ENCODE assay signal across 8 mouse cellular contexts in genomic region chr7:130750752-130751490, GRCm38 (mm10). TPM values are rescaled to one million over a fixed set of nuclear protein-coding genes. Genes with fewer than 3 reads are reported as not detected.
A peak's percentile ranks its signal among the peaks of the same experiment; 100 is the strongest.
DNase-seq lines count a peak whose midpoint lies in the region; ATAC-seq and TF ChIP-seq lines count a peak whose summit lies in the region.

No protein-coding gene starts in this region.

- ATAC-seq in embryonic facial prominence, embryonic 11.5 days (replicated peaks; ENCODE audit: insufficient number of reproducible peaks, low FRiP score, low TSS enrichment, low read depth) = peak; percentile 53; the same call in 1 of the 2 replicates
- peak; percentile 73 for ATAC-seq in hindbrain, postnatal 0 days
- ATAC-seq in neural tube, embryonic 14.5 days (ENCODE audit: low read depth) = peak; percentile 79

- H3K4me2 ChIP-seq in embryonic facial prominence, embryonic 11.5 days (ENCODE audit: low read depth, low read length) = no peak overlapping the region
- H3K4me2 ChIP-seq in hindbrain, postnatal 0 days (ENCODE audit: low read depth, low read length) = no peak overlapping the region
- no peak overlapping the region for H3K4me2 ChIP-seq in neural tube, embryonic 14.5 days (ENCODE audit: low read depth, low read length)

- H3K36me3 ChIP-seq in embryonic facial prominence, embryonic 11.5 days (replicated peaks; ENCODE audit: control insufficient read depth, insufficient read depth, low read depth, low read length) = no peaks in the 10 kb centered on the region; the same call in 1 of the 2 replicates
- H3K36me3 ChIP-seq in hindbrain, postnatal 0 days (ENCODE audit: insufficient read depth, low read length) = peaks cover 16% of the 10 kb centered on the region
- H3K36me3 ChIP-seq in neural tube, embryonic 14.5 days (ENCODE audit: control insufficient read depth, insufficient read depth, low read length) = peaks cover 31% of the 10 kb centered on the region

- H3K4me1 ChIP-seq in embryonic facial prominence, embryonic 11.5 days (ENCODE audit: control insufficient read depth, insufficient read depth, low read length) = no peaks in the 10 kb centered on the region
- H3K4me1 ChIP-seq in hindbrain, postnatal 0 days (ENCODE audit: insufficient read depth, low read length) = peaks cover 10% of the 10 kb centered on the region; the same call in 1 of the 2 replicates
- peaks cover 24% of the 10 kb centered on the region; the same call in 1 of the 2 replicates for H3K4me1 ChIP-seq in neural tube, embryonic 14.5 days (ENCODE audit: control insufficient read depth, insufficient read depth, low read length)

- H3K9me3 ChIP-seq in embryonic facial prominence, embryonic 11.5 days (replicated peaks; ENCODE audit: control insufficient read depth, low read length) = no peaks in the 10 kb centered on the region
- no peaks in the 10 kb centered on the region for H3K9me3 ChIP-seq in hindbrain, postnatal 0 days (ENCODE audit: low read length)
- H3K9me3 ChIP-seq in neural tube, embryonic 14.5 days (ENCODE audit: control insufficient read depth, low read length) = no peaks in the 10 kb centered on the region

- WGBS in embryonic facial prominence, embryonic 11.5 days = 65% methylated on average over 17 of the region's 17 CpGs
- 23% methylated on average over 17 of the region's 17 CpGs for WGBS in hindbrain, postnatal 0 days
- WGBS in neural tube, embryonic 14.5 days = 19% methylated on average over 17 of the region's 17 CpGs

- no peak for DNase-seq in layer of hippocampus, adult 2 months (ENCODE audit: low spot score in 2 of 2)
- DNase-seq in layer of hippocampus, adult 11-12 months (ENCODE audit: low spot score) = no peak
- DNase-seq in embryonic facial prominence, embryonic 11.5 days (ENCODE audit: low spot score) = peak; percentile 58
- DNase-seq in hindbrain, postnatal 0 days (ENCODE audit: low spot score) = peak; percentile 70
- DNase-seq in kidney, postnatal 4 days = no peak
- DNase-seq in ovary, postnatal 14 days (ENCODE audit: low spot score) = no peak
- DNase-seq in cerebellum, adult 11-12 months = no peak

- no peaks in the 10 kb centered on the region for H3K27me3 ChIP-seq in embryonic facial prominence, embryonic 11.5 days (ENCODE audit: control insufficient read depth, insufficient read depth, low read length)
- no peaks in the 10 kb centered on the region for H3K27me3 ChIP-seq in hindbrain, postnatal 0 days (ENCODE audit: insufficient read depth, low read length)
- H3K27me3 ChIP-seq in neural tube, embryonic 14.5 days (ENCODE audit: control insufficient read depth, insufficient read depth, low read length) = no peaks in the 10 kb centered on the region

- H3K27ac ChIP-seq in layer of hippocampus, adult 2 months = peak overlapping the region; percentile 43
- H3K27ac ChIP-seq in embryonic facial prominence, embryonic 11.5 days (replicated peaks; ENCODE audit: low read depth, low read length) = 0 out of 2 replicates have a peak overlapping the region, but pooled peaks have one; percentile 20
- H3K27ac ChIP-seq in hindbrain, postnatal 0 days = peak overlapping the region; percentile 64
- H3K27ac ChIP-seq in neural tube, embryonic 14.5 days (ENCODE audit: low read depth, low read length) = peak overlapping the region; percentile 80

- H3K9ac ChIP-seq in embryonic facial prominence, embryonic 11.5 days (replicated peaks; ENCODE audit: low read length) = no peak overlapping the region
- H3K9ac ChIP-seq in hindbrain, postnatal 0 days (replicated peaks; ENCODE audit: low read length) = peak overlapping the region; percentile 22; the same call in 1 of the 2 replicates
- H3K9ac ChIP-seq in neural tube, embryonic 14.5 days (replicated peaks; ENCODE audit: low read depth, low read length) = no peak overlapping the region

- H3K4me3 ChIP-seq in layer of hippocampus, adult 2 months = no peak overlapping the region
- H3K4me3 ChIP-seq in embryonic facial prominence, embryonic 11.5 days (ENCODE audit: low read depth, low read length) = no peak overlapping the region
- no peak overlapping the region for H3K4me3 ChIP-seq in hindbrain, postnatal 0 days (ENCODE audit: low read length)
- H3K4me3 ChIP-seq in neural tube, embryonic 14.5 days (ENCODE audit: low read depth, low read length) = no peak overlapping the region

- no peak for TF ChIP-seq CTCF in layer of hippocampus, adult 2 months (conservative IDR thresholded peaks at IDR 0.05)
- no peak for TF ChIP-seq CTCF in hindbrain, postnatal 0 days (IDR thresholded peaks at IDR 0.05; ENCODE audit: low read depth)

RNA-seq across cellular contexts. Expression of gene Btbd16, which starts 22.9 kb away (rescaled TPM):
- total RNA-seq in layer of hippocampus, adult 2 months (2021) = under 1 TPM; 0.49 to 0.96 TPM
- polyA plus RNA-seq in embryonic facial prominence, embryonic 11.5 days (2014; fragmentation: Nextera tagmentation; extraction: Ambion mirVana) = not detected in 2 replicates
- total RNA-seq in hindbrain, postnatal 0 days (2014; rRNA removed) = not detected in 2 replicates
- 0.10 and 0.18 TPM in 2 replicates for polyA plus RNA-seq in hindbrain, postnatal 0 days (2015; fragmentation: Nextera tagmentation; extraction: Ambion mirVana)
- 0.18 TPM in 1 of 2 replicates, not detected in the other for polyA plus RNA-seq in neural tube, embryonic 14.5 days (2014; fragmentation: Nextera tagmentation; extraction: Ambion mirVana)

Comparison
In these comparisons a context has a peak if more than half of its experiments do, and no peak if none do; other contexts are left out.
1. DNase-seq: peak in embryonic facial prominence, embryonic 11.5 days (single experiment) and hindbrain, postnatal 0 days (single experiment); none in layer of hippocampus, adult 2 months (0 of 2), layer of hippocampus, adult 11-12 months (single experiment), kidney, postnatal 4 days (0 of 2), ovary, postnatal 14 days (single experiment) and cerebellum, adult 11-12 months (single experiment).
2. H3K27ac ChIP-seq: peak in every context shown above with its lines; median percentile 80 in neural tube, embryonic 14.5 days; 64 in hindbrain, postnatal 0 days; 43 in layer of hippocampus, adult 2 months; 20 in embryonic facial prominence, embryonic 11.5 days.
3. Peak in every context shown above with its lines, with median percentiles within 50 percentile points of each other: ATAC-seq.